Mouse (Mus musculus) liver, embryonic 11.5 days (tissue): ENCODE results near the gene Lamb1. TPM values are rescaled to one million over a fixed set of nuclear protein-coding genes. Genes with fewer than 3 reads are reported as not detected.

ENCODE experiments used
- ATAC-seq: fragments of 200-750 bp; cut with Nextera tagmentation; replicated peaks from 2 replicates; pipeline ENCODE4 v1.8.0; 2017; ENCODE audit warnings: moderate number of reproducible peaks, mild to moderate bottlenecking, moderate TSS enrichment, moderate library complexity; ENCODE audit not compliant: low FRiP score
- DNase-seq: peaks from one replicate; pipeline ENCODE4 v3.0.0-alpha.2; 2017; ENCODE audit warnings: low spot score
- H3K27ac ChIP-seq: fragments of 300-500 bp; sonication (generic); 2 replicates; pipeline ENCODE4 v1.5.1; 2014; ENCODE audit warnings: mild to moderate bottlenecking, low read depth, low read length, control low read depth
- H3K27me3 ChIP-seq: fragments of 300-500 bp; sonication (generic); replicated peaks from 2 replicates; pipeline ENCODE4 v1.6.1; 2014; ENCODE audit warnings: low read length, mixed read lengths; ENCODE audit not compliant: control insufficient read depth, insufficient read depth
- H3K36me3 ChIP-seq: fragments of 300-500 bp; sonication (generic); 2 replicates; pipeline ENCODE4 v1.6.1; 2014; ENCODE audit warnings: mild to moderate bottlenecking, low read length, moderate library complexity, mixed read lengths; ENCODE audit not compliant: control insufficient read depth, insufficient read depth
- H3K4me1 ChIP-seq: fragments of 300-500 bp; sonication (generic); replicated peaks from 2 replicates; pipeline ENCODE4 v1.6.1; 2014; ENCODE audit warnings: low read length, mixed read lengths; ENCODE audit not compliant: control insufficient read depth, insufficient read depth
- H3K4me2 ChIP-seq: fragments of 300-500 bp; sonication (generic); 2 replicates; pipeline ENCODE4 v1.6.1; 2014; ENCODE audit warnings: mild to moderate bottlenecking, control low read depth, moderate library complexity
- H3K4me3 ChIP-seq: fragments of 300-500 bp; sonication (generic); 2 replicates; pipeline ENCODE4 v1.5.1; 2014; ENCODE audit warnings: low read depth, low read length, control low read depth
- H3K9ac ChIP-seq: fragments of 300-500 bp; sonication (generic); 2 replicates; pipeline ENCODE4 v1.6.1; 2014; ENCODE audit warnings: low read depth, low read length, control low read depth
- H3K9me3 ChIP-seq: fragments of 300-500 bp; sonication (generic); 2 replicates; pipeline ENCODE4 v1.6.1; 2016; ENCODE audit warnings: low read length, inconsistent platforms, mixed read lengths; ENCODE audit not compliant: control insufficient read depth
- WGBS: fragments of 180-500 bp; shearing (Covaris S2); extraction: QIAGEN DNeasy Blood & Tissue Kit; methylation state at CpG from one replicate; pipeline ENCODE4 v1.1.7; 2014; 5-methylcytosine and 5-hydroxymethylcytosine counted together
- polyA plus RNA-seq: library from polyadenylated mRNA; unstranded; fragments of >200 nt; fragmentation: Nextera tagmentation; extraction: Ambion mirVana; gene quantifications from 2 replicates; pipeline ENCODE4 v1.2.1, GENCODE M21; 2014

Gene Lamb1
- polyA plus RNA-seq, 1 experiment from 2014 or later = 17.0 TPM

GRCm38 (mm10) chr12:31271361-31272011 is 6.5 kb downstream of the Lamb1 start:
- Histone ChIP-seq H3K9ac (no peak overlapping the region), H3K4me1 (peaks cover 6% of the 10 kb centered on the region), H3K27ac (peak overlapping the region; percentile 48; the same call in 1 of the 2 replicates), H3K9me3 (no peaks in the 10 kb centered on the region), H3K27me3 (peaks cover 7% of the 10 kb centered on the region), H3K36me3 (peaks cover 5% of the 10 kb centered on the region), H3K4me2 (peak overlapping the region; percentile 14; the same call in 1 of the 2 replicates), H3K4me3 (no peak overlapping the region)
- peak; percentile 50 for DNase-seq
- WGBS = 35% methylated on average over 16 of the region's 16 CpGs
- no peak; the same call in 1 of the 2 replicates for ATAC-seq

- Histone ChIP-seq H3K4me2 (peak overlapping the region; percentile 14; the same call in 1 of the 2 replicates), H3K4me1 (peaks cover 6% of the 10 kb centered on the region)
- DNase-seq = no peak
These were observed 7.1 kb downstream of the Lamb1 start for GRCm38 (mm10) chr12:31272012-31272735.

GRCm38 (mm10) chr12:31272846-31273245 is 7.8 kb downstream of the Lamb1 start:
- Histone ChIP-seq H3K9ac (no peak overlapping the region), H3K27me3 (no peaks in the 10 kb centered on the region; the same call in 1 of the 2 replicates), H3K36me3 (peaks cover 5% of the 10 kb centered on the region), H3K4me2 (no peak overlapping the region), H3K4me1 (peaks cover 6% of the 10 kb centered on the region), H3K27ac (no peak overlapping the region), H3K9me3 (no peaks in the 10 kb centered on the region), H3K4me3 (no peak overlapping the region)
- 77% methylated on average over 2 of the region's 2 CpGs for WGBS
- DNase-seq = no peak
- no peak for ATAC-seq

More at GRCm38 (mm10) chr12:31272012-31272735, 7.1 kb downstream of the Lamb1 start:
- Histone ChIP-seq H3K9ac (no peak overlapping the region), H3K36me3 (peaks cover 5% of the 10 kb centered on the region), H3K27ac (peak overlapping the region; percentile 48; the same call in 1 of the 2 replicates), H3K9me3 (no peaks in the 10 kb centered on the region), H3K27me3 (peaks cover under 1% of the 10 kb centered on the region; the same call in 1 of the 2 replicates), H3K4me3 (no peak overlapping the region)
- ATAC-seq = no peak; the same call in 1 of the 2 replicates
- WGBS = 65% methylated on average over 8 of the region's 8 CpGs

DNA sequence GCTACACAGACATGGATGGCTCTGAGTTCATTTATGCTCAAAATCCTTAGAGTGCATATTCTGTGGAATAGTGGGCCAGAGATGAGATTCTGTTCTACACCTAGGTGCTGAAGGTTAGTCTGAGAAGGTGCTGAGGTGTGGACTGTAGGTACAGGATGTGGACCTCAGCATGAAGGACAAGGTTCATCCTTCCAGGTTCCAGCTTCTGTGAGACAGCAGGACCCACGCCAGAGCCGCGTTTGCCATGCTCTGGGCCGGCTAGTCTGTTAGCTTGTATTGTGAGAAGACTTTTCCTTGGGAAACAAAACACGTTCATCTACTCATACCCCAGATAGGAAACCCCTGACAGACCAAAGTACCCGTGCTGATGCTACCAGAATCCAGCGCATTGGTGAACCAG is 8.6 kb downstream of the Lamb1 start:
- Histone ChIP-seq H3K4me2 (no peak overlapping the region), H3K4me3 (no peak overlapping the region), H3K27me3 (no peaks in the 10 kb centered on the region; the same call in 1 of the 2 replicates), H3K4me1 (peaks cover 6% of the 10 kb centered on the region), H3K9me3 (no peaks in the 10 kb centered on the region), H3K9ac (no peak overlapping the region), H3K27ac (no peak overlapping the region), H3K36me3 (peaks cover 8% of the 10 kb centered on the region)
- WGBS = 87% methylated on average over 7 of the region's 7 CpGs
- DNase-seq (no peak), ATAC-seq (no peak)

GRCm38 (mm10) chr12:31275411-31275810 is 10.4 kb downstream of the Lamb1 start:
- Histone ChIP-seq H3K4me1 (peaks cover 6% of the 10 kb centered on the region), H3K9ac (no peak overlapping the region), H3K27me3 (no peaks in the 10 kb centered on the region), H3K36me3 (peaks cover 10% of the 10 kb centered on the region), H3K9me3 (no peaks in the 10 kb centered on the region), H3K4me2 (no peak overlapping the region), H3K4me3 (no peak overlapping the region), H3K27ac (no peak overlapping the region)
- ATAC-seq = no peak
- no peak for DNase-seq
- 86% methylated on average over 10 of the region's 10 CpGs for WGBS

GRCm38 (mm10) chr12:31278270-31278669 is 13.2 kb downstream of the Lamb1 start:
- H3K4me3 ChIP-seq = no peak overlapping the region
- no peak for DNase-seq
- H3K4me1 ChIP-seq = no peaks in the 10 kb centered on the region
- no peaks in the 10 kb centered on the region for H3K27me3 ChIP-seq
- H3K27ac ChIP-seq = no peak overlapping the region
- H3K9ac ChIP-seq = no peak overlapping the region
- no peaks in the 10 kb centered on the region for H3K9me3 ChIP-seq
- H3K36me3 ChIP-seq = peaks cover 10% of the 10 kb centered on the region; the same call in 1 of the 2 replicates
- WGBS = 87% methylated on average over 11 of the region's 11 CpGs
- ATAC-seq = no peak
- H3K4me2 ChIP-seq = no peak overlapping the region

DNA sequence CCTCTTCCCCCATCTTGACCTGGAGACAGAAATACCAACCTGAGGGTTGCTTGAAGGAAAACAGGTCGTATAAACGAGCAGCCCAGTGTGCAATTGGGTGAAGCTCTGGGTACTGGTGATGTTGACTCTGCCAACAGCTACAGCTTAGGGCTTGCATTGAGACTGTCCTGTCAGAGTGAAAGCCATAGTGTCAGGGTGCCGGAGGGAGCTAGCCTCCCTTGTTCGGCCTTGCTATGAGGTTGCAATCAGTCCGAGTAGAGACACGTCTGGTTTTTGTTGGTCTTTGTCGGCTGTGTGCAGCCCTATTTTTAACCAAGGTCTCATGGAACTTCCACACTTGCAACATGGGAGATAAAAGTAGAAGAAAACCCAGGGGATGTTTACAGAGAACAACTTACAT is 15.3 kb downstream of the Lamb1 start:
- no peak overlapping the region for H3K4me3 ChIP-seq
- 79% methylated on average over 7 of the region's 7 CpGs for WGBS
- H3K9me3 ChIP-seq = no peaks in the 10 kb centered on the region
- ATAC-seq (no peak), DNase-seq (no peak)
- H3K27me3 ChIP-seq = no peaks in the 10 kb centered on the region
- peaks cover 7% of the 10 kb centered on the region; the same call in 1 of the 2 replicates for H3K36me3 ChIP-seq
- no peaks in the 10 kb centered on the region for H3K4me1 ChIP-seq
- no peak overlapping the region for H3K9ac ChIP-seq
- H3K4me2 ChIP-seq = no peak overlapping the region
- no peak overlapping the region for H3K27ac ChIP-seq

DNA sequence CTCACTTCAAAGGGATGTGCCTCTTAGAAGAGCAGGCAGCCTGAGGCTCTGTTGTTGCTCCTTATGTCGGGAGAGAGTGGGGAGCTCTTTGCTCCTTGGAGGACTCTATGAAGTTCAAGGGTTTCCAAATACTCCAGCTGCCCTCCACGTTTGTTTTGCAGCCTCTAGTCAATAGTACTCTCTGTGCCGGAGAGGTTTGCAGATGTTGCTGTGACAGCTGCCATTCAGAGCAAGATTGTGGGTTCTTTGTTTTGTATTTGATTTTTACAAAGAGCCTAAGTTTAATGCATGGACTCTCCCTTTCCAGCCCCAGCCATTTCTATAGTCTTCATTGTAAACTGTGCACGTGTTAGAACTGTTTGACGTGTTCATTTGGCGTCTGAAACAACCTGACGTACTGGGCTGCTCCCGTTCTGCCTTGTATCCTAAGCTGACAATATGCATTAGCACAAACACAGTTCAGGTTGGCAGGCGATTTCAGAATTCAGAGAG is 16.1 kb downstream of the Lamb1 start:
- ATAC-seq = no peak

More for the DNA sequence above, 16.1 kb downstream of the Lamb1 start:
- DNase-seq = no peak
- Histone ChIP-seq H3K9ac (no peak overlapping the region), H3K9me3 (no peaks in the 10 kb centered on the region), H3K27ac (no peak overlapping the region), H3K36me3 (peaks cover 7% of the 10 kb centered on the region; the same call in 1 of the 2 replicates), H3K27me3 (no peaks in the 10 kb centered on the region), H3K4me3 (no peak overlapping the region), H3K4me1 (no peaks in the 10 kb centered on the region), H3K4me2 (no peak overlapping the region)
- WGBS = 73% methylated on average over 9 of the region's 9 CpGs
